Mouse (Mus musculus) pancreas, adult 10 weeks (tissue): ENCODE results near the gene Ak7. TPM values are rescaled to one million over a fixed set of nuclear protein-coding genes. Genes with fewer than 3 reads are reported as not detected.

Source experiments
- polyA plus RNA-seq: library from polyadenylated mRNA; stranded (reverse); fragments of 350-450 nt; fragmentation: Illumina TruSeq; extraction: RNeasy Lipid Tissue Mini Kit (QIAGEN cat#74804); gene quantifications from one replicate; pipeline ENCODE4 v1.2.3, GENCODE M21; 2015; ENCODE audit warnings: low read depth, low replicate concordance; ENCODE audit not compliant: insufficient read depth

The Ak7 gene
- not detected for polyA plus RNA-seq

DNA sequence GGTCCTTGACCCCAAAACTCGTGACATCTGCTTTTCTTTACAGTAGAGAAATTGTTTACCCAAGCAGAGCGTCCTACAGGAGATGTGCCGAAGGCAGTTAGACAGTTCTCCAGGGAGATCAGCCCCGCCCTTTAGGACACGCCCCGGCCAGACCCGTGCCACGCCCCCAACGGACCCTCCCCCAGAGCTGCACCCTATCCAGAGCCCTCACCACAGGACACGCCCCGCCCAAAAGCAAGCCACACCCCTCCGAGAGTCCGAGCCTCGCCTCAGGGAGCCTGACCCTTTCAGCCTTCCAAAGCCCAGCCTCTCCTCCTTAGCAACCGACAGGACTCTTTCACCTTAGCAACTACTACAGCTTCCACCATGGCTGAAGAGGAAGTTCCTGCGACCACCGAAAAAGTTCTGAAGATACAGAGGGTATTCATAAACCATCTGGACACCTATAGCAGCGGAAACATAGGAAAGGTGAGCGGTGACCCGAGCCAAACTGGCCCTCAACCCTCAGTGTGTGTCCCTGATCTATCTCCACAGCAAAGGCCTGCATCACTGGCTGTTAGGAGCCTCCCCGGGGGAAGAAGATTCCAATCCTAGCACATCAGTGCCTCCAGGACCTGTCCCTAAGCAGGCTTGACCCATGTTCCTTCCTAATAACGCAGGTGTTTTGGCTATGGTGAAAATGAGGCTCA, at the start of gene Ak7:
Gene Ak7, plus strand, starts transcription at position 178 of the 689 bp plus-strand sequence.

DNA sequence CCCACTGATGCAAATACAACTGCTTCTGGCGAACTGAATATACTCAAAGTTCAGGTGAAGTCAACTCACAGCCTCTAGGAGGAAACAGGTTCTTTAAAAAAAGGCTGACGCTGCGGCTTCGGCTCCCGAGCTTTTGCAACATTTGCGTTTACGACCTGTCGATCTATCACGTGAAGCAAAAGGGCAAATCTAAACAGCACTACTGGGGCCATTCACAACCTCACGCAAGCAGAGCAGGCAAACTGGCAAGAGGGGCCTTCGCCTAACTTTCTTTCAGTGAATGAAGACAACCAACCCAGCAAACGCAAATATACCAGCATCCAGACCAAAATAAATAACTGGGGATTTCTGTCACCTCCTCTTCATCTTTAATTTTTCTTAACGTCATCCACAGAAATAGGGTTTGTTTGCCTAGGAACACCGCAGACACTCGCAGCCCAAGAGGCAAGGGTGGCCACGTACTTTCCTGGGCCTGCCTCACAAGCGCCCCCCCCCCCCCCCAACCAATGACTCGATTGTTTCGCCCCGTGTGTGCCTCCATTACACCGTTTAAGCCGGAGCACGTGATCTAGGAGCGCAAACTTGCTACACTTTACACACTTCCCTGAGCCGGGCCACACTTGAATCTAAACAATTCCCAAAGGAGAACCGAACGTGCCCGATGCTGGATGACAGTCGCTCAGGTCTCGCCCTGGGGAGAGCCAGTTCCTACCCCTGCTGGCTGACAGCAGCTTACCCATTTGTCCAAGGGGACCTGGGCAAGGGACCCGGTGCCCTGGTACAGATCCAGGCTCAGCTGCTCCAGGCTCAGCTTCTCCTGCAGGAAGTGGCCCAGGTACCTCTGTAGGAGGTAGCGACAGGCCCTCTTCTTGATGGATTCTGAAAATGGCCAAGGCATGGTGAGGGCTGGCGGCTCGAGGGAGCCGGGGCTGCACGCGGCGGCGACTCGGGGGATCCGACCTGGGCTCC, 21.6 kb upstream of the Ak7 start, which contains the start of gene Gskip:
Gene Gskip, plus strand, starts transcription at position 897 of the 969 bp plus-strand sequence.

DNA sequence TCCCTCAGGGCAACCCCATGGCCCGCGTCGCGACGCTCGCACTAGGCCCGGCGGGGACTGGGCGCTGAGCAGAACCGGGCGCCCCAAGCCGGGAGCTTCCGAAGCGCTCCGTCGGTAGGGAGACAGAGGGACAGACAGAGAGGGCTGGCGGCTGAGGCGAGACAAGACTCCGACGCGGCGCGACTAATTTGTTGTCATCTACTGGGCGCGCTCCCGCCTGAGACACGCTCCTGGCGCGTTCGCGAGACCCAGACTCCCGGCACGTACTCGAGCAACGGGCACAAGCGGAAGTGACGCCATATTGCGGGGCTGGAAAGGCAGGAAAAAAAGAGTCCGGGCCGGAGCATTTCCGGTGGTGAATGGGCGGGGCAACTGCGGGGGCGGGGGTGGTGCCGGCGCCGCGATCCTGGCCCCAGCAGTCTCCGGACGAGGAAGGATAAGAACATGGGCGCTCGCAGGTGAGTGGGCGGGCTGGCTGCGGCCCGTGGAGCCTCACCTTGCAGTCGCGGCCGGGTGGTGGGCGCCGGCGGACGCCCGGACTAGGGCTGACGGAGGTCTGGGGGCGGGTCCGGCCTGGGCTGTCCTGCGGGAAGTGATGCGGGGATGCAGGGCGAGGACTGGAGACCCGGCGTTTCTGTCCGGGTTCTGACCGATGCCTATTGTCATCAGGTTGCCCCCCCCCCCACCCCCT, 20.6 kb upstream of the Ak7 start, which contains the start of gene Atg2b:
Gene Atg2b, minus strand, starts transcription at position 211 of the 691 bp plus-strand sequence.

DNA sequence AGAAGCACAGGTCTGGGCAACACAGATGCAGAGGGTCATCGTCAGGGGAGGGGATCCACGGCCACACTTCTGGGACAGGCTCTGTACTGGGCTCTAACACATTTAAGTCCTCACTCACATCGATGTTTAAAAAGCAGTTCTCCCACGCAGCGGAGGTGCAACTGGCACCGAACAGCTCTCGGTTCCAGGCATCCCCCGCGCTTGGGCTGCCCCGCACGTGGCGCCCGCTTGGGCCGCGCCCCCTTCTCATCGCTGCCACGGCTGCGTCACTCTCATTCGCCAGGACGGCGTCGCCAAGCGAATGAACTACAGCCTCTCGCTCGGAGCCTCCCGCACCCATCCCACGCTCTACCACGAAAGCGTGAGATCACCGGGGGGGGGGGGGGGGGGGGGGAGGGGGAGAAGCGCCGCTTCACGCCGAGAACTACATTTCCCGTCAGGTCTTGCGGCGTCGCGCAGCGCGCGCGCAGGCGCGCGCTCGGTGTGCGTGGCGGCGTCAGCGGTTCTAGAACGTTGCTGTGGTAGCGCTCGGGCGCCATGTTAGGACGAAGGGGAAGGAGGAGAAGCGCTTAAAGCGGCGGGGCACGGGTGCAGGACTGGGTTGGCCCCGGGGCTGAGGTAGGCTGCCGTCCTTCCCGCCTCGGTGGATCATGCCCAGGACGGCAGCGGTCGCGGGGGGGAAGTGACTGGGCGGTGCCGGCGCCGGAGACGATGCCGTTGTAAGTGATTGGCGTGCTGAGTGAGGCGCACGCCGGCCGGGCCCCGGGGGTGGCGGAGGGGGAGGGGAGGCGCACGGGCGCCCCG, 78.6 kb downstream of the Ak7 start, which contains the start of gene Papola:
Gene Papola, plus strand, starts transcription at position 499 of the 804 bp plus-strand sequence.

Other genes with a start within 250 kb of the Ak7 start
- 4.5 TPM for gene Bdkrb2, start 142.8 kb upstream of the Ak7 start, polyA plus RNA-seq
- not detected for gene Bdkrb1, start 102.9 kb upstream of the Ak7 start, polyA plus RNA-seq
- 2.3 TPM for gene Gskip, start 21.1 kb upstream of the Ak7 start, polyA plus RNA-seq
- 9.5 TPM for gene Atg2b, start 20.8 kb upstream of the Ak7 start, polyA plus RNA-seq
- 32.0 TPM for gene Papola, start 78.7 kb downstream of the Ak7 start, polyA plus RNA-seq